Mouse (Mus musculus): Measurements from ENCODE around the gene C330021F23Rik. TPM values are rescaled to one million over a fixed set of nuclear protein-coding genes. Genes with fewer than 3 reads are reported as not detected.

Gene C330021F23Rik
- polyA plus RNA-seq, 1 experiment = not detected

DNA sequence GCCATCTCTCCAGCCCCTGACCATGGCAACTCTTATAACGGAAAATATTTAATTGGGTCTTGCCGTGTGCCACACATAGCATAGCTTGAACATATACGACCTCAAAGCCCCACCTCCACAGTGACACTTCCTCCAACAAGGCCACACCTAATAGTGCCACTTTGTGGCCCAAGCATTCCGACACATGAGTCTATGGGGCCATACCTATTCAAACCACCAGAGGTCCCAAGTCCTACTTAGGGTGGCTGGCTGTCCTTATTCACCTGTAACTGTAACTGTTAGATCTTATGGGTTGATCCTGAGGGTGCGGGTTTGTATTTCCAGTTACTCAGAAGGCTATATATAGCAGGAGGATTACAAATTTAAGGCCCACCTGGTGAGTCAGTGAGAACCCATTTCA is 60.2 kb downstream of the C330021F23Rik start:
- no peak for TF ChIP-seq POLR2A (IDR thresholded peaks at IDR 0.05; ENCODE audit: insufficient read depth, low read depth, low read length)
- TF ChIP-seq CTCF (IDR thresholded peaks at IDR 0.05; ENCODE audit: insufficient read depth, low read depth, low read length) = no peak
- 24% methylated on average over 5 of the region's 5 CpGs for WGBS
- no peak overlapping the region for H3K27ac ChIP-seq (ENCODE audit: insufficient read depth, low read depth, low read length)
- peaks cover 10% of the 10 kb centered on the region for H3K4me1 ChIP-seq (ENCODE audit: control insufficient read depth, insufficient read depth, low read length)
- no peak overlapping the region for H3K4me3 ChIP-seq (ENCODE audit: insufficient read depth, low read depth, low read length)

DNA sequence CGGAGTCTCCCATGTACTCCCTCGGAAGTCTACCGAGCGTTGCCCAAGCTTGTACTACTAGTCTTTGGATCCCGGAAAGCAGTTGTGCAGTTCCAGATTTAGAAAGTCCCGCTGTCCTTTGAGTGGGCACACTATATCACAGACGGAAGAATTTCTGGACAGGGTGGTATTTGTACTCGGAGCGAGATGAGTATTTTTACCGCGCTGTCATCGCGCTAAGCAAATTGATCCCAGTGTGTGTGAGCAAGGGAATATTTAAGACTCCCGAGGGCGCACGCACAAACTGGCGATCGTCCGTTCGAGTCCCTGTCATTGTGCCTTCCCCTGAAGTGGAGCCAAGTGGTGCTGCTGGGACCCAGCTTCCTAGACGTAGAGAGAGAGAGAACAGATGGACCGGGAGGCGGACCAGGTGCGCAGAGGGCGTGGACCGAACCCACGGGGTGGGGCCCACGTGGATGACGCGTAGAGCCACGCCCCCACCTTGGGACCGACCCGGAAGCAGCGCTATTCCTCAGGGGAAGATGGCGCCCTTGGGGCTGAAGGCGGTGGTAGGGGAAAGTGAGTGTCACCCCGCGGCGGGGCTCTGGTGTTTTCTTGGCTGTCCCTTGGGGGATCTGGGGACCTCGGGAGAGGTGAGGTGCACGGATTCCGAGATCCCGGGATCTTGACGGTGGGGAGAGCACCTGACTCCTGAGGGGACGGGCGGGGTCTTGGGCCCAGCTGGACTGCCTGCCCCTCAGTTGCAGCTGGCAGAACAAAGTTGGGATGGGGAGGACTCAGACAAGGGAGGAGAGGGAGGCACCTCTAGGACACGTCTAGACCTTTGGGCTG is 63.1 kb downstream of the C330021F23Rik start, which contains the start of gene Stxbp2:
Gene Stxbp2, plus strand, starts transcription at position 309 of the 831 bp plus-strand sequence.
- Histone ChIP-seq H3K4me1 (ENCODE audit: control insufficient read depth, insufficient read depth, low read length) (peaks cover 10% of the 10 kb centered on the region), H3K4me3 (ENCODE audit: insufficient read depth, low read depth, low read length) (peak within 1 kb of the TSS; percentile 49), H3K27ac (ENCODE audit: insufficient read depth, low read depth, low read length) (no peak within 1 kb of the TSS)
- 3% methylated on average over 47 of the region's 47 CpGs for WGBS
- TF ChIP-seq CTCF (IDR thresholded peaks at IDR 0.05; ENCODE audit: insufficient read depth, low read depth, low read length) = no peak
- TF ChIP-seq POLR2A (IDR thresholded peaks at IDR 0.05; ENCODE audit: insufficient read depth, low read depth, low read length) = peak; percentile 17; the same call in 1 of the 2 replicates

DNA sequence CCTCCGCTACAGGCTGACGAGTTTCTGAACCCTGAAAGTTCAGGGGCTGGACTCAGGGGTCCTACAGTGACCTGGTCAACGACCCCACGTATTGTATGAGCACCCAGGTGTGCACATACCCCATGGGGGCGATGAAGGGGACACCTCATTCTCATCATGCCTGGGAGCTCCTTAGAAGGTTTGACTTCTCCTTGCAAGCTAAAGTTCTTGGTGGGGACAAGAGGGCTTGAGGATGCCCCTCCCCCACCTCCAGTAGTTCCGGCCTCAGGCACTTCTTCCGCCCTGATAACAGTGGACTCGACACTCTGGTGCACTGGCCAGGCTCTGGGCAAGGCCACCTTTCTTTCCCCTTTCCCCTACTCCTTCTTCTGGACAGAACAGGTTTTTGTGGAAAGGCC is 63.7 kb downstream of the C330021F23Rik start:
- Histone ChIP-seq H3K4me3 (ENCODE audit: insufficient read depth, low read depth, low read length) (peak overlapping the region; percentile 49), H3K4me1 (ENCODE audit: control insufficient read depth, insufficient read depth, low read length) (peaks cover 10% of the 10 kb centered on the region), H3K27ac (ENCODE audit: insufficient read depth, low read depth, low read length) (no peak overlapping the region)
- TF ChIP-seq CTCF (IDR thresholded peaks at IDR 0.05; ENCODE audit: insufficient read depth, low read depth, low read length) (no peak), POLR2A (IDR thresholded peaks at IDR 0.05; ENCODE audit: insufficient read depth, low read depth, low read length) (no peak)
- WGBS = 19% methylated on average over 8 of the region's 8 CpGs

Other genes starting within 250 kb of the C330021F23Rik start
- gene A430078G23Rik, start 214.6 kb upstream of the C330021F23Rik start, polyA plus RNA-seq (2012; ENCODE audit: insufficient read depth, insufficient read length, low replicate concordance, missing spikeins) = not detected in 2 replicates
- not detected in 2 replicates for gene Arhgef18, start 175.0 kb upstream of the C330021F23Rik start, polyA plus RNA-seq (2012; ENCODE audit: insufficient read depth, insufficient read length, low replicate concordance, missing spikeins)
- gene Pex11g, start 100.3 kb upstream of the C330021F23Rik start, polyA plus RNA-seq (2012; ENCODE audit: insufficient read depth, insufficient read length, low replicate concordance, missing spikeins) = not detected in 2 replicates
- gene Tex45, start 97.1 kb upstream of the C330021F23Rik start, polyA plus RNA-seq (2012; ENCODE audit: insufficient read depth, insufficient read length, low replicate concordance, missing spikeins) = not detected in 2 replicates
- not detected in 2 replicates for gene Zfp358, start 74.9 kb upstream of the C330021F23Rik start, polyA plus RNA-seq (2012; ENCODE audit: insufficient read depth, insufficient read length, low replicate concordance, missing spikeins)
- 296 TPM in 1 of 2 replicates, not detected in the other for gene Mcoln1, start 67.5 kb upstream of the C330021F23Rik start, polyA plus RNA-seq (2012; ENCODE audit: insufficient read depth, insufficient read length, low replicate concordance, missing spikeins)
- gene Pnpla6, start 52.6 kb upstream of the C330021F23Rik start, polyA plus RNA-seq (2012; ENCODE audit: insufficient read depth, insufficient read length, low replicate concordance, missing spikeins) = not detected in 2 replicates
- not detected in 2 replicates for gene Camsap3, start 19.3 kb downstream of the C330021F23Rik start, polyA plus RNA-seq (2012; ENCODE audit: insufficient read depth, insufficient read length, low replicate concordance, missing spikeins)
- not detected in 2 replicates for gene Xab2, start 53.3 kb downstream of the C330021F23Rik start, polyA plus RNA-seq (2012; ENCODE audit: insufficient read depth, insufficient read length, low replicate concordance, missing spikeins)
- gene Pet100, start 53.6 kb downstream of the C330021F23Rik start, polyA plus RNA-seq (2012; ENCODE audit: insufficient read depth, insufficient read length, low replicate concordance, missing spikeins) = not detected in 2 replicates
- gene Pcp2, start 57.6 kb downstream of the C330021F23Rik start, polyA plus RNA-seq (2012; ENCODE audit: insufficient read depth, insufficient read length, low replicate concordance, missing spikeins) = not detected in 2 replicates
- not detected in 2 replicates for gene Stxbp2, start 63.0 kb downstream of the C330021F23Rik start, polyA plus RNA-seq (2012; ENCODE audit: insufficient read depth, insufficient read length, low replicate concordance, missing spikeins)
- not detected in 2 replicates for gene Retn, start 87.8 kb downstream of the C330021F23Rik start, polyA plus RNA-seq (2012; ENCODE audit: insufficient read depth, insufficient read length, low replicate concordance, missing spikeins)
- gene Mcemp1, start 97.8 kb downstream of the C330021F23Rik start, polyA plus RNA-seq (2012; ENCODE audit: insufficient read depth, insufficient read length, low replicate concordance, missing spikeins) = not detected in 2 replicates
- gene Fcor, start 104.4 kb downstream of the C330021F23Rik start, polyA plus RNA-seq (2012; ENCODE audit: insufficient read depth, insufficient read length, low replicate concordance, missing spikeins) = not detected in 2 replicates
- not detected in 2 replicates for gene Trappc5, start 108.3 kb downstream of the C330021F23Rik start, polyA plus RNA-seq (2012; ENCODE audit: insufficient read depth, insufficient read length, low replicate concordance, missing spikeins)
- not detected in 2 replicates for gene Fcer2a, start 126.2 kb downstream of the C330021F23Rik start, polyA plus RNA-seq (2012; ENCODE audit: insufficient read depth, insufficient read length, low replicate concordance, missing spikeins)
- gene Clec4g, start 152.7 kb downstream of the C330021F23Rik start, polyA plus RNA-seq (2012; ENCODE audit: insufficient read depth, insufficient read length, low replicate concordance, missing spikeins) = not detected in 2 replicates
- gene Cd209a, start 181.0 kb downstream of the C330021F23Rik start, polyA plus RNA-seq (2012; ENCODE audit: insufficient read depth, insufficient read length, low replicate concordance, missing spikeins) = not detected in 2 replicates

All from olfactory bulb, adult 2 months (tissue).